In genomic region chr7:115792841-115793240, GRCm38 (mm10) we compare ENCODE assay signal across 25 mouse cellular contexts.
"Had no signal": no experiment of that assay in that cellular context is flagged by ENCODE, and none has a peak within 500 bp of the region (broad histone marks: within the 10 kb centered on the region; RNA-seq: fewer than 3 reads in every experiment).

No protein-coding gene starts in this region.

- H3K4me3 ChIP-seq: limb, embryonic 10.5 days; limb, embryonic 13.5 days; liver, embryonic 12.5 days; liver, embryonic 15.5 days; lung, embryonic 15.5 days; megakaryocyte, embryonic 14.5 days; midbrain, embryonic 15.5 days; neural tube, embryonic 12.5 days; neural tube, embryonic 15.5 days had no signal

- DNase-seq: kidney, postnatal 4 days; layer of hippocampus, adult 9-11 months; liver; lung, adult 18-20 months; lung, postnatal 10 days; lung, postnatal 36 days; right cerebral cortex, adult 18-20 months; right cerebral cortex, postnatal 14 days; right cerebral cortex, postnatal 4 days; thymus, adult 2 months; thymus, postnatal 14 days; thymus, postnatal 4 days had no signal

- H3K36me3 ChIP-seq: limb, embryonic 10.5 days; limb, embryonic 13.5 days; lung, embryonic 15.5 days; midbrain, embryonic 15.5 days; neural tube, embryonic 12.5 days; neural tube, embryonic 15.5 days had no signal

- H3K27me3 ChIP-seq: limb, embryonic 13.5 days; liver, embryonic 12.5 days; liver, embryonic 15.5 days; lung, embryonic 15.5 days; megakaryocyte, embryonic 14.5 days; midbrain, embryonic 15.5 days; neural tube, embryonic 12.5 days; neural tube, embryonic 15.5 days had no signal

- H3K27ac ChIP-seq: kidney, postnatal 0 days; limb, embryonic 10.5 days; limb, embryonic 13.5 days; liver, embryonic 12.5 days; liver, embryonic 15.5 days; lung, embryonic 15.5 days; midbrain, embryonic 15.5 days; neural tube, embryonic 12.5 days; neural tube, embryonic 15.5 days; stomach, postnatal 0 days had no signal

- H3K9ac ChIP-seq: limb, embryonic 13.5 days; liver, embryonic 12.5 days; liver, embryonic 15.5 days; lung, embryonic 15.5 days; midbrain, embryonic 15.5 days; neural tube, embryonic 12.5 days; neural tube, embryonic 15.5 days had no signal

- H3K9me3 ChIP-seq: limb, embryonic 10.5 days; limb, embryonic 13.5 days; liver, embryonic 12.5 days; liver, embryonic 15.5 days; lung, embryonic 15.5 days; megakaryocyte, embryonic 14.5 days; midbrain, embryonic 15.5 days; neural tube, embryonic 12.5 days; neural tube, embryonic 15.5 days had no signal

- H3K4me1 ChIP-seq: limb, embryonic 10.5 days; limb, embryonic 13.5 days; liver, embryonic 12.5 days; liver, embryonic 15.5 days; megakaryocyte, embryonic 14.5 days; neural tube, embryonic 12.5 days; neural tube, embryonic 15.5 days had no signal

- H3K4me2 ChIP-seq: limb, embryonic 13.5 days; liver, embryonic 12.5 days; liver, embryonic 15.5 days; lung, embryonic 15.5 days; midbrain, embryonic 11.5 days; midbrain, embryonic 15.5 days; neural tube, embryonic 12.5 days; neural tube, embryonic 15.5 days had no signal

- ATAC-seq: intestine, postnatal 0 days; liver, embryonic 12.5 days; midbrain, embryonic 15.5 days had no signal
